Mouse (Mus musculus): ENCODE results near the gene Pkhd1.

GRCm38 (mm10) chr1:20171199-20171598, 446.7 kb downstream of the Pkhd1 start:
- no peak for TF ChIP-seq CTCF (IDR thresholded peaks at IDR 0.05; ENCODE audit: low read depth, low read length)
- TF ChIP-seq POLR2A (IDR thresholded peaks at IDR 0.05; ENCODE audit: extremely low read depth, insufficient read depth, low read length) = no peak
